Mouse (Mus musculus) G1E (cell line): ENCODE measurements around the gene Slc18a2. TPM values are rescaled to one million over a fixed set of nuclear protein-coding genes. Genes with fewer than 3 reads are reported as not detected.

ENCODE experiments used
- ATAC-seq: 2 replicates; pipeline ENCODE4 v1.8.0; 2016; ENCODE audit warnings: mild to moderate bottlenecking; ENCODE audit not compliant: insufficient number of reproducible peaks, poor library complexity, low FRiP score, severe bottlenecking; ENCODE audit errors: extremely low read depth
- DNase-seq: peaks from one replicate; pipeline ENCODE4 v3.0.0; 2012; ENCODE audit warnings: low spot score
- H3K27me3 ChIP-seq: 2 replicates; pipeline ENCODE4 v1.6.1; 2012; ENCODE audit warnings: mild to moderate bottlenecking, low read length, inconsistent platforms; ENCODE audit not compliant: insufficient read depth
- H3K36me3 ChIP-seq: replicated peaks from 2 replicates; pipeline ENCODE3; 2012; ENCODE audit warnings: mild to moderate bottlenecking, inconsistent platforms
- H3K4me1 ChIP-seq: 2 replicates; pipeline ENCODE4 v1.6.1; 2012; ENCODE audit warnings: low read depth, low read length, inconsistent platforms, mixed read lengths; ENCODE audit not compliant: insufficient read depth
- H3K4me3 ChIP-seq: 2 replicates; pipeline ENCODE4 v1.5.1; 2012; ENCODE audit warnings: low read depth, mild to moderate bottlenecking, inconsistent platforms, low read length, moderate library complexity, mixed read lengths
- H3K9me3 ChIP-seq: replicated peaks from 2 replicates; pipeline ENCODE4 v1.6.1; 2012; ENCODE audit warnings: inconsistent platforms
- CTCF ChIP-seq: IDR thresholded peaks from 2 replicates; pipeline ENCODE4 v1.5.1; 2012; ENCODE audit warnings: low read depth, low read length, inconsistent platforms, mixed read lengths
- GATA1 ChIP-seq: IDR thresholded peaks from 2 replicates; pipeline ENCODE4 v1.6.1; 2012; ENCODE audit warnings: borderline replicate concordance, low read length, inconsistent platforms, mixed read lengths
- GATA2 ChIP-seq: IDR thresholded peaks from 2 replicates; pipeline ENCODE4 v1.6.1; 2012; ENCODE audit warnings: low read depth, low read length, inconsistent platforms, borderline replicate concordance
- POLR2AphosphoS5 ChIP-seq: IDR thresholded peaks from 2 replicates; pipeline ENCODE4 v1.6.1; 2012; ENCODE audit warnings: low read depth, low read length, inconsistent platforms; ENCODE audit not compliant: insufficient replicate concordance
- TAL1 ChIP-seq: conservative IDR thresholded peaks from 2 replicates; pipeline ENCODE4 v1.6.1; 2012; ENCODE audit warnings: low read depth, low read length, inconsistent platforms, mixed read lengths
- polyA plus RNA-seq: library from polyadenylated mRNA; stranded (reverse); fragments of >175 nt; gene quantifications from 2 replicates; pipeline ENCODE4 v1.2.3, GENCODE M21; 2012
- total RNA-seq, 2 experiments: library from RNA; stranded (forward) in 1 of 2; stranded (reverse) in 1 of 2; fragments of 200-1000 nt in 1 of 2; fragments of >200 nt in 1 of 2; fragmentation: Nextera tagmentation in 1 of 2; gene quantifications; 2 replicates each; pipeline ENCODE4 v1.2.3; 2014 to 2017

Slc18a2 gene
- total and polyA plus RNA-seq, 3 experiments, result 0.04 to 0.44 (median 0.30) TPM

GRCm38 (mm10) chr19:59264838-59265532 lies 4.3 kb downstream of the Slc18a2 start:
- no peaks in the 10 kb centered on the region for H3K9me3 ChIP-seq
- H3K36me3 ChIP-seq, result no peaks in the 10 kb centered on the region
- peaks cover 13% of the 10 kb centered on the region for H3K4me1 ChIP-seq
- TF ChIP-seq GATA2 (no peak), CTCF (no peak), TAL1 (no peak), GATA1 (no peak), POLR2AphosphoS5 (no peak)
- ATAC-seq (no peak), DNase-seq (no peak)
- no peak overlapping the region for H3K4me3 ChIP-seq
- H3K27me3 ChIP-seq, result peaks cover 20% of the 10 kb centered on the region

DNA sequence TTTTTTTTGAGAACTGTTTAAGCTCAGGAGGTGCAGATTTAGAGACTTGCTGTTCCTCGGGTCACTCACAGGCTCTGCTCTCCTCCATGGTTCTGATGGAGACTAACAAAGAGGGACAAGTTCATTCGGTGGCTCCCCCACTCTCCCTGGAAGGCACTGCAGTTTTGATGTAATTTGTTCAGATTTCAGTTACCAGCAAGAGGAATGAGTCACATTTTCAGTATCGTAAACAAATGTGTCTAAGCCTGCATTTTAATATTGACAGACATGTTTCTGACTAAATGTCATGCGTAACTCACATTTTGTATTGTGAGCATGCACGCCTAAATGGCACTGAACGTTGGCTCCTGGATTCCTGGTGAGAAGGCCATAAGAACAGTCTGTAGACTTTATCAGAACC lies 5.2 kb downstream of the Slc18a2 start:
- Histone ChIP-seq H3K9me3 (no peaks in the 10 kb centered on the region), H3K4me1 (peaks cover 5% of the 10 kb centered on the region), H3K36me3 (no peaks in the 10 kb centered on the region), H3K27me3 (peaks cover 13% of the 10 kb centered on the region), H3K4me3 (no peak overlapping the region)
- no peak for DNase-seq
- no peak for ATAC-seq
- TF ChIP-seq POLR2AphosphoS5 (no peak), TAL1 (no peak), CTCF (no peak), GATA1 (no peak), GATA2 (no peak)

DNA sequence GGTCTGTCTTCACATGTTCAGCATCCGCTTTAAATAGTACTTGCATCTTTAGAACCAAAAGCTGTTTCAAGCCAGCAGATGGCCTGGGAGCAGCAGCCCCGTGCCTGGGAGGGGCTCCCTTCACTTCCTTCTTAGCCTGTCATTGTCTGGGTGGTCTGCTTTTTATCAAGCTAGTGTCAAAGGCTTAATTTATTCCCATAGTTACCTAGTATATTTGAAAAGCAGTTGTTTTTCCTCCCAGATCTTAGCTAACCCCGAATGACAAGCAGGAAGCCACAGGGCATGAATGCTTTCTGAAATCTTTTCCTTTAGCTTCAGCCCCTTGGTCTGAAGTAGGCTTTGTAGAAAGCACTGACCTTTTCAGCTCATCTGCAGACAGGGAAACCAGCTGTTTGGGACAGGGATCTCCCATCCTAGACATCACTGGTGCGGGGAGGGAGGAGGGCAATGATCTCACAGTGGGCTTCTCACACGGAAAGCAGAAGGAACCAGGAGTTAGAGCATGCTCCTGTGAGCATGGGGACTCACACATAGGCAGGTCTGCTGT lies 6.8 kb downstream of the Slc18a2 start:
- H3K4me3 ChIP-seq, result no peak overlapping the region
- no peak for ATAC-seq
- H3K36me3 ChIP-seq, result no peaks in the 10 kb centered on the region
- DNase-seq, result no peak
- no peak for TF ChIP-seq CTCF
- no peak for TF ChIP-seq POLR2AphosphoS5
- TF ChIP-seq GATA2, result no peak
- TF ChIP-seq TAL1, result no peak
- TF ChIP-seq GATA1, result no peak
- H3K27me3 ChIP-seq, result peaks cover 7% of the 10 kb centered on the region; the same call in 1 of the 2 replicates
- H3K4me1 ChIP-seq, result no peaks in the 10 kb centered on the region
- H3K9me3 ChIP-seq, result no peaks in the 10 kb centered on the region

- Histone ChIP-seq H3K27me3 (0 out of 2 replicates have a peak, but pooled peaks cover 3% of the 10 kb centered on the region), H3K4me1 (no peaks in the 10 kb centered on the region), H3K4me3 (no peak overlapping the region), H3K9me3 (no peaks in the 10 kb centered on the region), H3K36me3 (peaks cover 3% of the 10 kb centered on the region)
- no peak for DNase-seq
- ATAC-seq, result no peak
- TF ChIP-seq TAL1 (no peak), GATA2 (no peak)
These were observed 12.5 kb downstream of the Slc18a2 start for GRCm38 (mm10) chr19:59273190-59273589.

DNA sequence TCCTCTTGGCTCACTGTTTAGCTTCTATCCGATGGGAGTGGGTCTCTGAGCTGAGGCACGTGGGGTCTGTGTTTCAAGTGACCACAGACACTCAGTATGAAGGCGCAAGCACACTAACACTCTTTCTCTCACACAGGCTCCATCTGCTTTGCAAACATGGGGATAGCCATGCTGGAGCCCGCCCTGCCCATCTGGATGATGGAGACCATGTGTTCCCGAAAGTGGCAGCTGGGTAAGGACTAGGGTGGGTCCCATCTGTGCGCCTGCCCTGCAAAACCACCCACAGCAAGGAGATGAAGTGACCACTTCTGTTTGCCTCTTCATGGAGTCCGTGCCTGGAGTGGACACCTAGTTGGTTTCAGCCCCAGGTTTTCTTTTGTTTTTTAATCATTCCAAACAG lies 15.7 kb downstream of the Slc18a2 start:
- TF ChIP-seq TAL1, result no peak
- no peak for TF ChIP-seq CTCF
- no peak for TF ChIP-seq POLR2AphosphoS5
- no peak for TF ChIP-seq GATA1
- TF ChIP-seq GATA2, result no peak
- Histone ChIP-seq H3K36me3 (peaks cover 23% of the 10 kb centered on the region), H3K9me3 (peaks cover 7% of the 10 kb centered on the region), H3K4me3 (no peak overlapping the region), H3K27me3 (no peaks in the 10 kb centered on the region), H3K4me1 (no peaks in the 10 kb centered on the region)
- no peak for ATAC-seq
- DNase-seq, result no peak

DNA sequence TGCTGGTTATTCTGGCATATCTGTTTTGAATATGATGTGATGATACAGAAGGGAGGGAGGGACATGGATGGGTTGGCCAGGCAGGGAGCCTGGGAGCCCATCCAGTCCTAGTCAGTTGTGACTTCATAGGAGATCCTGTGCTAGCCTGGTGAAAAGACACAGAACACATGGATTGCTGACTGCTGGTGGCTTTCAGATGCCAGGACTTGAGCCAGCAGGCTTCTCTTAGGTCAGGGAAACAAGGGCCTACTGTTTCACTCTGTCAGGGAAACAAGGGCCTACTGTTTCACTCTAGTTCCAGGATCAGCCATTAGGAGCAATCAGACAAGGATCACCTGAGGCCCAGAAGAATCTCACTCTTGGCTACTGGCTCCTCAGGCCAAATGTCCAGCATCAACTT lies 20.1 kb downstream of the Slc18a2 start:
- Histone ChIP-seq H3K9me3 (peaks cover 7% of the 10 kb centered on the region), H3K4me1 (no peaks in the 10 kb centered on the region), H3K27me3 (no peaks in the 10 kb centered on the region), H3K4me3 (no peak overlapping the region), H3K36me3 (peaks cover 45% of the 10 kb centered on the region)
- TF ChIP-seq GATA1, result no peak
- TF ChIP-seq CTCF, result no peak
- no peak for TF ChIP-seq TAL1
- TF ChIP-seq GATA2, result no peak
- TF ChIP-seq POLR2AphosphoS5, result no peak
- ATAC-seq (no peak), DNase-seq (no peak)
